Mouse (Mus musculus) hindbrain, embryonic 15.5 days (tissue): ENCODE data around the gene Rps7. TPM values are rescaled to one million over a fixed set of nuclear protein-coding genes. Genes with fewer than 3 reads are reported as not detected.

Source experiments
- ATAC-seq: fragments of 200-750 bp; cut with Nextera tagmentation; 2 replicates; pipeline ENCODE4 v1.8.0; 2017; ENCODE audit warnings: low read depth, moderate number of reproducible peaks, moderate TSS enrichment; ENCODE audit not compliant: low FRiP score
- H3K27ac ChIP-seq: fragments of 300-500 bp; sonication (generic); replicated peaks from 2 replicates; pipeline ENCODE4 v1.5.1; 2015; ENCODE audit warnings: mild to moderate bottlenecking, inconsistent platforms
- H3K27me3 ChIP-seq: fragments of 300-500 bp; sonication (generic); 2 replicates; pipeline ENCODE4 v1.6.1; 2015; ENCODE audit warnings: control low read depth, inconsistent platforms
- H3K36me3 ChIP-seq: fragments of 300-500 bp; sonication (generic); 2 replicates; pipeline ENCODE4 v1.6.1; 2015; ENCODE audit warnings: control low read depth, inconsistent platforms
- H3K4me1 ChIP-seq: fragments of 300-500 bp; sonication (generic); replicated peaks from 2 replicates; pipeline ENCODE4 v1.6.1; 2015; ENCODE audit warnings: control low read depth, inconsistent platforms
- H3K4me2 ChIP-seq: fragments of 300-500 bp; sonication (generic); 2 replicates; pipeline ENCODE4 v1.6.1; 2015; ENCODE audit warnings: moderate library complexity, mild to moderate bottlenecking, inconsistent platforms
- H3K4me3 ChIP-seq: fragments of 300-500 bp; sonication (generic); 2 replicates; pipeline ENCODE4 v1.5.1; 2015; ENCODE audit warnings: mild to moderate bottlenecking, inconsistent platforms
- H3K9ac ChIP-seq: fragments of 300-500 bp; sonication (generic); 2 replicates; pipeline ENCODE4 v1.6.1; 2015; ENCODE audit warnings: inconsistent platforms
- H3K9me3 ChIP-seq: fragments of 300-500 bp; sonication (generic); 2 replicates; pipeline ENCODE4 v1.6.1; 2016; ENCODE audit warnings: control low read depth, inconsistent platforms
- WGBS: fragments of 180-500 bp; shearing (Covaris S2); methylation state at CpG from one replicate; pipeline ENCODE4 v1.1.7; 2015; 5-methylcytosine and 5-hydroxymethylcytosine counted together
- polyA plus RNA-seq: library from polyadenylated mRNA; unstranded; fragments of >200 nt; fragmentation: Nextera tagmentation; extraction: Ambion mirVana; gene quantifications from 2 replicates; pipeline ENCODE4 v1.2.1, GENCODE M21; 2015

Gene Rps7
- 389 and 432 TPM in 2 replicates for polyA plus RNA-seq

GRCm38 (mm10) chr12:28635535-28636476 is at the start of gene Rps7:
Gene Rps7, minus strand, starts transcription at chr12:28635953.
- WGBS, result 5% methylated on average over 69 of the region's 69 CpGs
- peak; percentile 96 for ATAC-seq

GRCm38 (mm10) chr12:28684674-28685073 is 48.9 kb upstream of the Rps7 start:
- 0 out of 2 replicates have a peak, but pooled peaks cover 4% of the 10 kb centered on the region for H3K36me3 ChIP-seq
- no peaks in the 10 kb centered on the region for H3K9me3 ChIP-seq
- no peak for ATAC-seq
- WGBS, result 93% methylated on average over 1 of the region's 1 CpGs
- H3K9ac ChIP-seq, result no peak overlapping the region
- H3K4me3 ChIP-seq, result no peak overlapping the region
- H3K27ac ChIP-seq, result no peak overlapping the region
- H3K27me3 ChIP-seq, result no peaks in the 10 kb centered on the region
- no peak overlapping the region for H3K4me2 ChIP-seq
- 0 out of 2 replicates have a peak, but pooled peaks cover 3% of the 10 kb centered on the region for H3K4me1 ChIP-seq

More at GRCm38 (mm10) chr12:28635535-28636476, at the start of gene Rps7:
- peak within 1 kb of the TSS; percentile 67 for H3K4me2 ChIP-seq
- peaks cover 34% of the 10 kb centered on the region for H3K4me1 ChIP-seq
- H3K27ac ChIP-seq, result peak within 1 kb of the TSS; percentile 86
- peak within 1 kb of the TSS; percentile 94 for H3K4me3 ChIP-seq
- H3K9ac ChIP-seq, result peak within 1 kb of the TSS; percentile 98
- no peaks in the 10 kb centered on the region for H3K9me3 ChIP-seq
- H3K27me3 ChIP-seq, result no peaks in the 10 kb centered on the region
- H3K36me3 ChIP-seq, result peaks cover 32% of the 10 kb centered on the region

GRCm38 (mm10) chr12:28675925-28676209 is 40.1 kb upstream of the Rps7 start:
- Histone ChIP-seq H3K27me3 (no peaks in the 10 kb centered on the region), H3K27ac (peak overlapping the region; percentile 93), H3K4me1 (peaks cover 14% of the 10 kb centered on the region), H3K9ac (peak overlapping the region; percentile 56), H3K4me2 (peak overlapping the region; percentile 58), H3K9me3 (no peaks in the 10 kb centered on the region), H3K4me3 (peak overlapping the region; percentile 48), H3K36me3 (no peaks in the 10 kb centered on the region)
- ATAC-seq, result no peak
- 65% methylated on average over 5 of the region's 5 CpGs for WGBS

DNA sequence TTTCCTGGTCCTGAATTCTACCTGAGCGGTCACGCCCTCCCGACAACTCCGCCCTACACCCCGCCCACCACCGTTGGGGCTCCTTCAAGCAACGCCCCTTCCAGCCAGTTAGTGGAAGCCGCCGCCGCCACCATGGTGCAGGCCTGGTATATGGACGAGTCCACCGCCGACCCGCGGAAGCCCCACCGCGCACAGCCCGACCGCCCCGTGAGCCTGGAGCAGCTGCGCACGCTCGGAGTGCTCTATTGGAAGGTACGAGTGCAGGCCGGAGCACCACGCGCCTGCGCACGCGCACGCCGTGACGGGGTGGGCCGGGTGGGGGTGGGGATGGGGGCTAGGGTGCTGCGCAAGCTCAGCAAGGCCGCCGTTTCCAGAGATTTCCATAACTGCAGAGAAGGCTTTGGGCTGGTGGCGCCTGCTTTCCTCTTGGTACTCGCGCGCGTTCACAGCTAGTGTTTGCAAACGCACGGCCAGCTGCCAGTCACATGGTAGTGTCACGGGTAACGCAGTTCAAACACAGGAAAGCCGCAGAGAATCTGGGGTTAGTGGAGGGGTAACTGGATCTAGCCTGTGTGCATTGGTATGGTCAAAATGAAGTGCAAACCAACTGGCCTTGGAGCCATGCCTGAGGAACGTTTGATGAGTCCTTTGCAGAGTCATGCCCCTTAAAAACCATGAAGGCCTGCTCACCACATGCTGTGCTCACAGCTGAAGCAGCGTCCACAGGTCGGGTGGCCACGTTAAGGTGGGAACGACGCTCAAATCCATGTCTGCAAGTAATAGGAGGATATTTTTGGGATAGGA is 39.6 kb upstream of the Rps7 start, which contains the start of gene Adi1:
Gene Adi1 (plus strand): TSS at position 111 of the 804 bp plus-strand sequence.
- peak within 1 kb of the TSS; percentile 48 for H3K4me3 ChIP-seq
- H3K4me1 ChIP-seq, result peaks cover 14% of the 10 kb centered on the region
- peak within 1 kb of the TSS; percentile 93 for H3K27ac ChIP-seq
- peak within 1 kb of the TSS; percentile 58 for H3K4me2 ChIP-seq
- peak; percentile 98 for ATAC-seq
- peak within 1 kb of the TSS; percentile 56 for H3K9ac ChIP-seq
- no peaks in the 10 kb centered on the region for H3K36me3 ChIP-seq
- H3K9me3 ChIP-seq, result no peaks in the 10 kb centered on the region
- 2% methylated on average over 52 of the region's 53 CpGs for WGBS
- no peaks in the 10 kb centered on the region for H3K27me3 ChIP-seq

- peak overlapping the region; percentile 48 for H3K4me3 ChIP-seq
- no peak for ATAC-seq
Observed at GRCm38 (mm10) chr12:28674038-28674720, 38.4 kb upstream of the Rps7 start.

DNA sequence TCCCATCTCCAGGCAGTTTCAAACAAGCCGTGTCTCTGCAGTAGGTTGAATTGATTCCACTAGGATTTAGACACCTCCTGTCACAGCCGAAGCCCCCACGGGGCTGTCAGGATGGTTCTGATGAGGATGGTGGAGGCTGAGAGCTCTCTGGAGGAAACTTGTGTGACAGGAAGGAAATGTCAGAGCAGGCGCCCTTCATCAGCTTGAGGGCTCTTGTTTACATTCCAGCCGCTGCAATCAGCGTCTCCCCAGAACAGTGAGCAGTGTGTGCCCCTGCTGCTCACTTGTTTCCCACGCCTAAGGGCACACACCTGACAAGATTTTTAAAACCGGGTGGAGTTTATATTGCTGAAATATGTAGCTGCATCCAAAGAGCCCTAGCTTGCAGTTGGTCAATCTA is 31.5 kb upstream of the Rps7 start:
- Histone ChIP-seq H3K4me1 (no peaks in the 10 kb centered on the region), H3K4me2 (no peak overlapping the region), H3K36me3 (no peaks in the 10 kb centered on the region), H3K27me3 (no peaks in the 10 kb centered on the region), H3K9me3 (no peaks in the 10 kb centered on the region), H3K27ac (no peak overlapping the region), H3K9ac (no peak overlapping the region), H3K4me3 (no peak overlapping the region)
- ATAC-seq, result no peak
- 50% methylated on average over 8 of the region's 8 CpGs for WGBS

More at GRCm38 (mm10) chr12:28674038-28674720, 38.4 kb upstream of the Rps7 start:
- peaks cover 14% of the 10 kb centered on the region for H3K4me1 ChIP-seq
- WGBS, result 85% methylated on average over 10 of the region's 10 CpGs
- no peaks in the 10 kb centered on the region for H3K27me3 ChIP-seq
- peak overlapping the region; percentile 58 for H3K4me2 ChIP-seq
- no peaks in the 10 kb centered on the region for H3K36me3 ChIP-seq
- H3K9me3 ChIP-seq, result no peaks in the 10 kb centered on the region
- H3K27ac ChIP-seq, result peak overlapping the region; percentile 93
- peak overlapping the region; percentile 56; the same call in 1 of the 2 replicates for H3K9ac ChIP-seq

- Histone ChIP-seq H3K9ac (no peak overlapping the region), H3K4me1 (no peaks in the 10 kb centered on the region), H3K9me3 (no peaks in the 10 kb centered on the region), H3K27me3 (no peaks in the 10 kb centered on the region), H3K36me3 (no peaks in the 10 kb centered on the region), H3K4me3 (no peak overlapping the region), H3K4me2 (no peak overlapping the region), H3K27ac (no peak overlapping the region)
- ATAC-seq, result no peak
- WGBS, result 72% methylated on average over 4 of the region's 4 CpGs
Observed at GRCm38 (mm10) chr12:28666734-28667133, 31.0 kb upstream of the Rps7 start.

- WGBS, result 84% methylated on average over 4 of the region's 4 CpGs
- H3K9ac ChIP-seq, result no peak overlapping the region
- no peaks in the 10 kb centered on the region for H3K9me3 ChIP-seq
- H3K4me1 ChIP-seq, result no peaks in the 10 kb centered on the region
- peaks cover 27% of the 10 kb centered on the region for H3K36me3 ChIP-seq
- no peak for ATAC-seq
- H3K4me3 ChIP-seq, result no peak overlapping the region
- H3K27ac ChIP-seq, result no peak overlapping the region
- no peak overlapping the region for H3K4me2 ChIP-seq
- no peaks in the 10 kb centered on the region for H3K27me3 ChIP-seq
Observed at GRCm38 (mm10) chr12:28662628-28663027, 26.9 kb upstream of the Rps7 start.

DNA sequence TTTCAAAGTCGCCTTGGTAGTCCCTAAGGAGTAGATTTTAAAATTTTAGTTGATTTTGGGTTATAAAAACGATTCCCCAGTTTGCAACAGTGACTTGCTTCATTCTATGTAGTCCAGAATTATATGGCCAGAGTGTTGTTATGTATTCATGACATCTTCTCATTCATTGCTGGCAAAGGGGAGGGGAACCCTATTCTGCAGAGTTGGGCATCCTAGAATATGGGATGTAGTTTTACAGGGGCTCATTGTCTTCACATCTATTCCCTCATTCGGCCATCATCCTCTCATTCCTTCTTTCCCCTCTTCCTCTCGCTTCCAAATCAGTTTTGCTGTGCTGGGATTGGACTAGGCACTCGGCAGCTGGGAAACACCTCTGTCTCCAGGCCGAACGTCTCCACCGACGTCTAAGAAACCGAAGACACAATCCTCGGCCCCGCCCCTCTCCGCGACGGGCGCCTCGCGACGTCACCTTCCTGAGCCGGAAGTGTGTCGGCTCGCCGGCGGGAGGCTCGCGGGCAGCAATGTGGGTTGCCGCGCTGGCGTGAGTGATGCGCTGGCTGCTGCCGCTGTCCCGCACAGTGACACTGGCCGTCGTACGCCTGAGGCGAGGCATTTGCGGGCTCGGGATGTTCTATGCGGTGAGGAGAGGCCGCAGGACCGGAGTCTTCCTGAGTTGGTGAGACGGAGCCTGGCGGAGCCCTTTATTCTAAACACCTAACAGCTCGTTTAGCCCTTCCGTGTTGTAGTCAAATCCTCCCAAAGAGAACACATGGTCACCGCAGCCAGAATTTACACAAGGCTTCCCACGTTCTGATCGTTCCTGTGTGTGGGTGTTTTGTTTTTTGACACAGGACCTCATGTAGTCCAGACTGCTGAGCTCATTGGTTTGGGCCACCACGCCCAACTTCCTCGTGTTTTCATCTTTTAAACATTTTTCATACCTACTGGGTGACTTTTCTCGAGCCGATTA is 13.7 kb upstream of the Rps7 start, which contains the start of gene Rnaseh1:
Gene Rnaseh1 (plus strand): TSS at position 462 of the 970 bp plus-strand sequence.
- Histone ChIP-seq H3K27me3 (0 out of 2 replicates have a peak, but pooled peaks cover 5% of the 10 kb centered on the region), H3K36me3 (0 out of 2 replicates have a peak, but pooled peaks cover 1% of the 10 kb centered on the region), H3K4me3 (peak within 1 kb of the TSS; percentile 80), H3K4me1 (peaks cover 18% of the 10 kb centered on the region), H3K9me3 (no peaks in the 10 kb centered on the region), H3K27ac (peak within 1 kb of the TSS; percentile 85), H3K9ac (peak within 1 kb of the TSS; percentile 68), H3K4me2 (peak within 1 kb of the TSS; percentile 71)
- 2% methylated on average over 52 of the region's 52 CpGs for WGBS
- peak; percentile 96 for ATAC-seq

GRCm38 (mm10) chr12:28638778-28639177 is 3.0 kb upstream of the Rps7 start:
- no peak overlapping the region for H3K27ac ChIP-seq
- no peak overlapping the region for H3K4me2 ChIP-seq
- 74% methylated on average over 2 of the region's 2 CpGs for WGBS
- H3K27me3 ChIP-seq, result no peaks in the 10 kb centered on the region
- H3K9ac ChIP-seq, result no peak overlapping the region
- peaks cover 19% of the 10 kb centered on the region for H3K4me1 ChIP-seq
- peaks cover 3% of the 10 kb centered on the region; the same call in 1 of the 2 replicates for H3K36me3 ChIP-seq
- no peaks in the 10 kb centered on the region for H3K9me3 ChIP-seq
- ATAC-seq, result no peak
- no peak overlapping the region for H3K4me3 ChIP-seq
